Mouse (Mus musculus): ENCODE results near the gene Acox1. TPM values are rescaled to one million over a fixed set of nuclear protein-coding genes. Genes with fewer than 3 reads are reported as not detected.

Gene Acox1
- polyA plus RNA-seq, 1 experiment from 2014 or later: 29.0 TPM

DNA sequence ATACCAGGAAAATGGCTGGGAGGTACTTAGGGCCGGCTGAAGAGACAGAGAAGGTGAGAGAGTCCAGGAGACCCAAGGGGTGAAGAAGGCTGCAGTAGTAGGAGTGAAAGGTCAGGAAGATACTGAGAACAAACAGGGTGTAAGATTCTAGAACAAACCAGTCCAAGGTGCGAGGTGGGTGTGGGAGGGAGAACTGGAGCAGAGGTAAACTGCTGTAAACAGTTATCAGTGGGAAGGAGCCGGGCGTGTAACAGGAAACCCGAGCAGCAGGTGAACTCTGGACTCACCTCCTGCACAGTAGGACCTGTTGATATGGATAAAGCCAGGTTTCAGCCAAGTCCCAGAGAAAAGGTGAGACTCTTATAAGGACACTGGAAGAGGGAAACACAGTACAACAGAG, 11.9 kb upstream of the Acox1 start:
- H3K9me3 ChIP-seq: no peaks in the 10 kb centered on the region
- no peak overlapping the region for H3K27ac ChIP-seq (replicated peaks)
- no peak overlapping the region for H3K4me3 ChIP-seq
- no peaks in the 10 kb centered on the region for H3K4me1 ChIP-seq
- H3K36me3 ChIP-seq: peaks cover 37% of the 10 kb centered on the region
- H3K4me2 ChIP-seq: no peak overlapping the region
- WGBS: 76% methylated on average over 5 of the region's 5 CpGs
- ATAC-seq (ENCODE audit: extremely low read depth, insufficient number of reproducible peaks, low FRiP score, low TSS enrichment): no peak
- H3K27me3 ChIP-seq (replicated peaks): no peaks in the 10 kb centered on the region
- no peak overlapping the region for H3K9ac ChIP-seq

- H3K4me2 ChIP-seq: no peak overlapping the region
- no peak for ATAC-seq (ENCODE audit: extremely low read depth, insufficient number of reproducible peaks, low FRiP score, low TSS enrichment)
- H3K27ac ChIP-seq (replicated peaks): no peak overlapping the region
- no peaks in the 10 kb centered on the region for H3K4me1 ChIP-seq
- no peak overlapping the region for H3K4me3 ChIP-seq
- WGBS: 80% methylated on average over 8 of the region's 8 CpGs
- H3K9me3 ChIP-seq: no peaks in the 10 kb centered on the region
- H3K27me3 ChIP-seq (replicated peaks): no peaks in the 10 kb centered on the region
- peaks cover 47% of the 10 kb centered on the region for H3K36me3 ChIP-seq
- H3K9ac ChIP-seq: no peak overlapping the region
These were observed 10.4 kb upstream of the Acox1 start for GRCm38 (mm10) chr11:116209257-116209656.

DNA sequence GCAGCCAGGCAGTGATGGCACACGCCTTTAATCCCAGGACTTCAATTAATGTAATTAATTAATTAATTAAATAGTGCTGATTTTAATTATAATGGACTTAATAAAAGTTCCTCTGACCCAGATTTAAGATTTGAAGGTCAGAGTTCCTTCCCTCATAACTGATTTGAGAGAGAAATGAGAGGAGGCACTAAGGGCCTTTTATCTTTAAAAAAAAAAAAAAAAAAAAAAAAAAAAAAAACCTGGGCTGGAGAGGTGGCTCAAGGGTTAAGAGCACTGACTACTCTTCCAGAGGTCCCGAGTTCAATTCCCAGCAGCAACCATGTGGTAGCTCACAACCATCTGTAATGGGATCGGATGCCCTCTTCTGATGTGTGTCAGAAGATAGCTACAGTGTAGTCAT, 9.8 kb upstream of the Acox1 start:
- Histone ChIP-seq H3K4me3 (no peak overlapping the region), H3K9me3 (no peaks in the 10 kb centered on the region), H3K27me3 (replicated peaks) (no peaks in the 10 kb centered on the region), H3K4me2 (no peak overlapping the region), H3K36me3 (peaks cover 45% of the 10 kb centered on the region), H3K9ac (no peak overlapping the region), H3K27ac (replicated peaks) (no peak overlapping the region), H3K4me1 (no peaks in the 10 kb centered on the region)
- 79% methylated on average over 3 of the region's 3 CpGs for WGBS
- no peak for ATAC-seq (ENCODE audit: extremely low read depth, insufficient number of reproducible peaks, low FRiP score, low TSS enrichment)

DNA sequence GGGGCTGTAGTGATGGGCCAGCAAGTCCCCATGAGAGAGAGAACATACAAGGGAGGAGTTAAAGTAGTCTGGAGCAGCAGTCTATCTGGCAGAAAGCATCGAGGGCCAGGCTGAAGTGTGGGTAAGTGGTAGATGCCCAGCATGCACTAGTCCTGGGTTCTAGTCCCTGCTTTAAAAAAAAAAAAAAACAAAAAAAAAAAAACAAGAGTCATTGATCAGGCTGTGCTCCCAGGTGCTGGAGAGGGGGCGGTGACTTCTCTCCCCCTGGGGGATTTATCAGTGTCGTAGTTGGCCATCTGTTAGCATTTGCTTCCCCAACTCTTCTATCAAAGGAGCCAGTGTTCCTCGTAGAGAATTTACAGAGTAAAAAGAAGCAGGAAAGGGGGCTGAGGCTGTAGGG, 7.8 kb upstream of the Acox1 start:
- H3K36me3 ChIP-seq: peaks cover 49% of the 10 kb centered on the region
- H3K27me3 ChIP-seq (replicated peaks): no peaks in the 10 kb centered on the region
- no peaks in the 10 kb centered on the region for H3K9me3 ChIP-seq
- H3K4me3 ChIP-seq: no peak overlapping the region
- ATAC-seq (ENCODE audit: extremely low read depth, insufficient number of reproducible peaks, low FRiP score, low TSS enrichment): no peak
- no peak overlapping the region for H3K9ac ChIP-seq
- WGBS: 71% methylated on average over 4 of the region's 4 CpGs
- H3K27ac ChIP-seq (replicated peaks): no peak overlapping the region
- no peaks in the 10 kb centered on the region for H3K4me1 ChIP-seq
- no peak overlapping the region for H3K4me2 ChIP-seq

GRCm38 (mm10) chr11:116203150-116203549, 4.3 kb upstream of the Acox1 start:
- Histone ChIP-seq H3K36me3 (peaks cover 49% of the 10 kb centered on the region), H3K27me3 (replicated peaks) (no peaks in the 10 kb centered on the region), H3K9ac (no peak overlapping the region), H3K4me1 (peaks cover 4% of the 10 kb centered on the region), H3K4me3 (no peak overlapping the region), H3K27ac (replicated peaks) (no peak overlapping the region), H3K4me2 (no peak overlapping the region), H3K9me3 (no peaks in the 10 kb centered on the region)
- WGBS: 92% methylated on average over 3 of the region's 3 CpGs
- ATAC-seq (ENCODE audit: extremely low read depth, insufficient number of reproducible peaks, low FRiP score, low TSS enrichment): no peak

DNA sequence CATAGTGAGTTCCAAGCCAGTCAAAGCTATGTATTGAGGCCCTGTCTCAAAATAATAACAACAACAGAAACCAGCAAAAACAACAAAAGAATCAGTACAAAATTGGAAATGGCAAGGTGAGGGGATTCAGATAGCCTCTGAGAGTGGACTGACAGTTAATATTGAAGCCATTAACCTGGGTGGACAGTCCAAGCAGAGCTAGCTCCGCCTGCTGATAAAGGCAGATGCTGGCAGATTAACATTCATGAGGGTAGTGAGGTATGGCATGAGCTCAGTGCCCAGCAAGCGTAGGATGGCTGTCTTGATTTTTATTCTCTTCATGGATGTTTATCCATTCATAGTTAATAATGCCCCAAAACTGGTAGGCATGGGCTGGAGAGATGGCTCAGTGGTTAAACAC, 2.3 kb upstream of the Acox1 start:
- no peak overlapping the region for H3K4me2 ChIP-seq
- no peaks in the 10 kb centered on the region for H3K27me3 ChIP-seq (replicated peaks)
- no peak overlapping the region for H3K4me3 ChIP-seq
- H3K9me3 ChIP-seq: no peaks in the 10 kb centered on the region
- ATAC-seq (ENCODE audit: extremely low read depth, insufficient number of reproducible peaks, low FRiP score, low TSS enrichment): no peak
- 95% methylated on average over 2 of the region's 2 CpGs for WGBS
- H3K4me1 ChIP-seq: peaks cover 17% of the 10 kb centered on the region
- H3K27ac ChIP-seq (replicated peaks): no peak overlapping the region
- peaks cover 44% of the 10 kb centered on the region for H3K36me3 ChIP-seq
- H3K9ac ChIP-seq: no peak overlapping the region

DNA sequence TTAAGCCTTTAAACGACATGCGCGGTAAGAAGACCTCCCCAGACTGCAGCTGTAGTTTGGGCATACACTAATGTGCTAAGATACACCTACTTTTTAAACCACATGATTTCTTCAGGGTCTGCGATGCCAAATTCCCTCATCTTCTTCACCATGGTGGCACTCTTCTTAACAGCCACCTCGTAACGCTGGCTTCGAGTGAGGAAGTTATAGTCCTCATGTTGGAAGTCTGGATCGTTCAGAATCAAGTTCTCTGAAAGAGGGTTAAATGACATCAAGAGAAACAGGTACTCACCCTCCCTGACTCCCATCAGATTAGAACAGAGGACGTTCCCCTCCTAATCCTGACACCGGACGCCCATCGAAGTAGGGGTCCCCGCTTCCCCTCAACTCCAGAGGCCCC, 713 bp downstream of the Acox1 start:
- no peaks in the 10 kb centered on the region for H3K27me3 ChIP-seq (replicated peaks)
- peaks cover 31% of the 10 kb centered on the region for H3K4me1 ChIP-seq
- H3K27ac ChIP-seq (replicated peaks): peak overlapping the region; percentile 97
- peak overlapping the region; percentile 92 for H3K9ac ChIP-seq
- H3K36me3 ChIP-seq: peaks cover 32% of the 10 kb centered on the region
- no peak for ATAC-seq (ENCODE audit: extremely low read depth, insufficient number of reproducible peaks, low FRiP score, low TSS enrichment)
- H3K9me3 ChIP-seq: no peaks in the 10 kb centered on the region
- peak overlapping the region; percentile 74 for H3K4me3 ChIP-seq
- WGBS: 19% methylated on average over 13 of the region's 13 CpGs
- peak overlapping the region; percentile 76 for H3K4me2 ChIP-seq

GRCm38 (mm10) chr11:116197584-116197906, 1.3 kb downstream of the Acox1 start:
- Histone ChIP-seq H3K27ac (replicated peaks) (no peak overlapping the region), H3K4me1 (peaks cover 31% of the 10 kb centered on the region), H3K27me3 (replicated peaks) (no peaks in the 10 kb centered on the region), H3K9ac (peak overlapping the region; percentile 92), H3K36me3 (peaks cover 34% of the 10 kb centered on the region), H3K4me3 (peak overlapping the region; percentile 74), H3K4me2 (peak overlapping the region; percentile 76), H3K9me3 (no peaks in the 10 kb centered on the region)
- 90% methylated on average over 6 of the region's 6 CpGs for WGBS
- ATAC-seq (ENCODE audit: extremely low read depth, insufficient number of reproducible peaks, low FRiP score, low TSS enrichment): no peak

GRCm38 (mm10) chr11:116196866-116197583, 1.8 kb downstream of the Acox1 start:
- peak overlapping the region; percentile 76 for H3K4me2 ChIP-seq
- no peak overlapping the region for H3K27ac ChIP-seq (replicated peaks)
- H3K9ac ChIP-seq: peak overlapping the region; percentile 92
- 94% methylated on average over 18 of the region's 18 CpGs for WGBS
- H3K36me3 ChIP-seq: peaks cover 31% of the 10 kb centered on the region
- no peaks in the 10 kb centered on the region for H3K27me3 ChIP-seq (replicated peaks)
- H3K9me3 ChIP-seq: no peaks in the 10 kb centered on the region
- peak overlapping the region; percentile 74 for H3K4me3 ChIP-seq
- no peak for ATAC-seq (ENCODE audit: extremely low read depth, insufficient number of reproducible peaks, low FRiP score, low TSS enrichment)
- peaks cover 31% of the 10 kb centered on the region for H3K4me1 ChIP-seq

GRCm38 (mm10) chr11:116196336-116196735, 2.5 kb downstream of the Acox1 start:
- no peak for ATAC-seq (ENCODE audit: extremely low read depth, insufficient number of reproducible peaks, low FRiP score, low TSS enrichment)
- no peak overlapping the region for H3K9ac ChIP-seq
- H3K4me3 ChIP-seq: no peak overlapping the region
- H3K4me1 ChIP-seq: peaks cover 31% of the 10 kb centered on the region
- 81% methylated on average over 3 of the region's 3 CpGs for WGBS
- H3K27ac ChIP-seq (replicated peaks): no peak overlapping the region
- no peaks in the 10 kb centered on the region for H3K27me3 ChIP-seq (replicated peaks)
- H3K9me3 ChIP-seq: no peaks in the 10 kb centered on the region
- peaks cover 32% of the 10 kb centered on the region for H3K36me3 ChIP-seq
- no peak overlapping the region for H3K4me2 ChIP-seq

DNA sequence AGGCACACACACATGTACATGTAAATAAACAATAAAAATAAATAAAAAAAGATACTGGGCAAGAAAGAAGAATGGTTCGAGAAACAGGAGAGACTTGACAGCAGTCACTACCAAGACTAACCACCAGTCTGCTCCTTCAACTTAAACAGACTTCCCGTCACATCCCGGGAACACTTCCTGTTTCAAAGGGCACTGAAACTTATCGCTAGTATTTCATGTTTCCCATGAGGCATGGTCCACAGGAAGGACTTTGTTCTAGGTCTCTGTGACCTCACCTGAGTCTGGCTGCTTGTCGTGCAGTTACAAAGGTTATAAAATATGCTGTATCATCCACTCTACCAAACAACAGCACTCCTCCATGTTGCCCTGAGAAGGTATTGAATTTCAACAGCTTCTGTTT, 3.6 kb downstream of the Acox1 start:
- Histone ChIP-seq H3K4me2 (peak overlapping the region; percentile 25), H3K9ac (no peak overlapping the region), H3K4me1 (peaks cover 31% of the 10 kb centered on the region), H3K36me3 (peaks cover 41% of the 10 kb centered on the region), H3K4me3 (no peak overlapping the region), H3K27me3 (replicated peaks) (no peaks in the 10 kb centered on the region), H3K27ac (replicated peaks) (0 out of 2 replicates have a peak overlapping the region, but pooled peaks have one; percentile 28), H3K9me3 (no peaks in the 10 kb centered on the region)
- ATAC-seq (ENCODE audit: extremely low read depth, insufficient number of reproducible peaks, low FRiP score, low TSS enrichment): no peak
- WGBS: 58% methylated on average over 5 of the region's 5 CpGs

DNA sequence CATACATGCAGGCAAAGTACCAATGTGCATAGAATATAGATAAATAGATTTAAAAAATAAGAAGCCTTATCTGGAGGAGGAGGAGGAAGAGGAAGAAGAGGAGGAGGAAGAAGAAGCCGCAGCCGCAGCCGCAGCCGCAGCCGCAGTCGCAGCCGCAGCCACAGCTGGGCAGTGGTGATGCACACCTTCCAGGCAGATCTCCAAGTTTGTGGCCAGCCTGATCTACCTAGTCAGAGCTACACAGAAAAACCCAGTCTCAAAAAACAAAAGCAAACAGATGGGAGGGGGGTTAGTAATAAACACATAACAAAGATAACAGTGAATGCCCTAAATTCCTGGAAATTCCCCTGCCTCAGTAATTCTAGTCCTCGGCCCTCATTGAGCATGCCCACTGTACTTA, 4.2 kb downstream of the Acox1 start:
- no peak overlapping the region for H3K9ac ChIP-seq
- peak overlapping the region; percentile 25; the same call in 1 of the 2 replicates for H3K4me2 ChIP-seq
- no peak overlapping the region for H3K4me3 ChIP-seq
- H3K4me1 ChIP-seq: peaks cover 29% of the 10 kb centered on the region
- WGBS: 89% methylated on average over 8 of the region's 8 CpGs
- peaks cover 47% of the 10 kb centered on the region for H3K36me3 ChIP-seq
- ATAC-seq (ENCODE audit: extremely low read depth, insufficient number of reproducible peaks, low FRiP score, low TSS enrichment): no peak
- H3K27ac ChIP-seq (replicated peaks): no peak overlapping the region
- H3K27me3 ChIP-seq (replicated peaks): no peaks in the 10 kb centered on the region
- H3K9me3 ChIP-seq: no peaks in the 10 kb centered on the region

Measured in heart, embryonic 13.5 days (tissue).